Mouse (Mus musculus): ENCODE data around the gene Ap4s1. TPM values are rescaled to one million over a fixed set of nuclear protein-coding genes. Genes with fewer than 3 reads are reported as not detected.
"Not testable (repeated sequence)": the region's sequence is repeated elsewhere in the genome, so short reads cannot be mapped to it uniquely, and the experiment has no call there.

Ap4s1 gene
- polyA plus RNA-seq, 1 experiment: 3.2 TPM

DNA sequence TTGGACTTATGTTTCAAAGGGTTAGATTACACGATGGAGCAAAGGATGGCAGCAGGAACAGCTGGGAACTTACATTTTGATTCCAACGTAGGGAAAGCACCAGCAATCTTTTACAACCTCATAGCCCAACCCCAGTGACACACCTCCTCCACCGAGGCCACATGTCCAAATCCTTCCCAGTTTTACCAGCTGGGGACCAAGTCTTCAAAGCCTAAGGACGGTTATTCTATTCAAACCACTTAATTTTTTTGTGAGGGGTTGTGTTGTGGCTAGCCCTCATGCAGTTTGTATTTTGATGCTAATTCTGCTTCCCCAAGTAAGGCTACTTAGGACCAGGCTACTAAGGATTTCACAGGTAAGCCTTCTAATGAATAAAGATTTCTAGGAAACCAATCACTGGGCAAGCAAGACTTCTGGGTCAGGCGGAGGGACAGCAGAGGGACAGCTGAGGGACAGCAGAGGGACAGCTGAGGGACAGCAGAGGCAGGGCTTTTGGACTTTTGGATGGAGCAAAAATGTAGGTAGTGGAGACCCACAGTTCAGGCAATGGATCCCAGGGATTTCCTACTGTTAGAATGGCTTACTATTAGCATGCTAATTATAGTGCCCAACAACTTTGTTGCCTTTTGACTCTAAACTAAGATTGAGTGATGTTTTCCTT lies 19.5 kb upstream of the Ap4s1 start:
- WGBS: 31% methylated on average over 5 of the region's 5 CpGs
- no peak for TF ChIP-seq POLR2A (IDR thresholded peaks at IDR 0.05; ENCODE audit: low read depth, low read length)
- no peaks in the 10 kb centered on the region for H3K36me3 ChIP-seq (ENCODE audit: control insufficient read depth, insufficient read depth, low read length)
- H3K4me1 ChIP-seq (ENCODE audit: control insufficient read depth, insufficient read depth, insufficient read length, low read length): peaks cover 2% of the 10 kb centered on the region; the same call in 1 of the 2 replicates
- H3K4me3 ChIP-seq (ENCODE audit: low read depth, low read length): no peak overlapping the region
- H3K27me3 ChIP-seq (ENCODE audit: control insufficient read depth, insufficient read depth, low read length): no peaks in the 10 kb centered on the region
- H3K27ac ChIP-seq (ENCODE audit: insufficient read depth, low read depth, low read length): no peak overlapping the region

DNA sequence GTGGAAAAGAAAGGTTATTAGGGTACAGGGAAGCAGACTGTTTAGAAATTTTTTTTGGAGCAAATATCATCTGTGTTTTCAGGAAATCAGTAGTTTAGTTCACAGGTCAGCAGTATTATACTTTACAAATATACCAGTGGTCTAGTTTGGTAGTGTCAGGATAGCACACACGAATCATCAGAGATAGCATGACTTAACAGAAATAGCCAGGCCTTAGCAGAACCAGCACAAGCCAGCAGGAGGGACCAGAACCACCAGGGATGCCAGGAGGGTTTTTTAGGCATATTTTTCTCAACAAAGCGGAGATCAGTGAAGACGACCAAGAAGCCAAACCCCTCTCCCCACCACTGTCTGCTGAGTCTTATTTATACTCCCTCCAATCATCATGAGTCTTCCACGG lies 17.6 kb upstream of the Ap4s1 start:
- no peaks in the 10 kb centered on the region for H3K27me3 ChIP-seq (ENCODE audit: control insufficient read depth, insufficient read depth, low read length)
- H3K36me3 ChIP-seq (ENCODE audit: control insufficient read depth, insufficient read depth, low read length): no peaks in the 10 kb centered on the region
- H3K4me1 ChIP-seq (ENCODE audit: control insufficient read depth, insufficient read depth, insufficient read length, low read length): no peaks in the 10 kb centered on the region; the same call in 1 of the 2 replicates
- H3K4me3 ChIP-seq (ENCODE audit: low read depth, low read length): no peak overlapping the region
- TF ChIP-seq CTCF (IDR thresholded peaks at IDR 0.05; ENCODE audit: extremely low read depth, insufficient read length, insufficient replicate concordance, low read depth, low read length) (no peak), POLR2A (IDR thresholded peaks at IDR 0.05; ENCODE audit: low read depth, low read length) (no peak)
- no peak overlapping the region for H3K27ac ChIP-seq (ENCODE audit: insufficient read depth, low read depth, low read length)
- 57% methylated on average over 4 of the region's 4 CpGs for WGBS

DNA sequence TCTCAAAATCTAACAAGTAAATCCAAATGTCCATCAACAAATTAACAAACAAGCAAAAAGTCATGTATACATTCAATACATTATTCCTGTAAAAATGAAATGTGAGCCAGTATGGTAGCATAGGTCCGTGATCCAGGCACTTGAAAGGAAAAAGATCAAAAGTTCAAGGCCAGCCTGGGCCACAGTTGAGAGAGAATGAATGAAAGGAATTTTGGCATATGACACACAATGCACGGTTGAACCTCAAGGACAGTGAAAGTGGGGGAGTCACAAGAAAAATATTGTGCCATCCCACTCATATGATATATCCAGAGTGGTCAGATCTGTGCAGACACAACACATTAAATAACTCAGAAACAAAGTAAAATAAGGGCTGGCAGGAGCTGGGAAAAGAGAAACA lies 14.4 kb upstream of the Ap4s1 start:
- 46% methylated on average over 2 of the region's 2 CpGs for WGBS
- TF ChIP-seq CTCF (IDR thresholded peaks at IDR 0.05; ENCODE audit: extremely low read depth, insufficient read length, insufficient replicate concordance, low read depth, low read length) (no peak), POLR2A (IDR thresholded peaks at IDR 0.05; ENCODE audit: low read depth, low read length) (no peak)
- peaks cover 5% of the 10 kb centered on the region; the same call in 1 of the 2 replicates for H3K4me1 ChIP-seq (ENCODE audit: control insufficient read depth, insufficient read depth, insufficient read length, low read length)
- no peaks in the 10 kb centered on the region for H3K27me3 ChIP-seq (ENCODE audit: control insufficient read depth, insufficient read depth, low read length)
- no peak overlapping the region for H3K4me3 ChIP-seq (ENCODE audit: low read depth, low read length)
- H3K36me3 ChIP-seq (ENCODE audit: control insufficient read depth, insufficient read depth, low read length): no peaks in the 10 kb centered on the region
- no peak overlapping the region for H3K27ac ChIP-seq (ENCODE audit: insufficient read depth, low read depth, low read length)

DNA sequence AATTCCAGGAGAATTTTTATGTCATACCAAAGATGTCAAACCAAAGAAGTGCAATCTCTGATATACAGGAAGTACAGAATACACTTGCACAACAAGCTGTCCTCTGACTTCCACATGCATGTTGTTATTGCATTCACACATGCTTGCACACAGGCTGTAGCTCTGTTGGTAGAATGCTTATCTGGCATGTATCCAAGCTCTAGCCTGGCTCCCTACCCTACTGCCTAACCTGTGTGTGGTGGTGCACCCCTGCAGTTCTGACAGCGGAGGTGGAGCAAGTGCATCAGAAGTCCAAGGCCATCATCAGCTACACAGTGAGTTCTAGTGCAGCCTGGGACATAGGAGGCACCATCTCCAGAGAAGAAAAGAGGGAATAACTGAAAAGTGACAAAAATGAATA lies 12.0 kb upstream of the Ap4s1 start:
- Histone ChIP-seq H3K27ac (ENCODE audit: insufficient read depth, low read depth, low read length) (no peak overlapping the region), H3K4me3 (ENCODE audit: low read depth, low read length) (no peak overlapping the region), H3K27me3 (ENCODE audit: control insufficient read depth, insufficient read depth, low read length) (no peaks in the 10 kb centered on the region), H3K4me1 (ENCODE audit: control insufficient read depth, insufficient read depth, insufficient read length, low read length) (peaks cover 5% of the 10 kb centered on the region; the same call in 1 of the 2 replicates), H3K36me3 (ENCODE audit: control insufficient read depth, insufficient read depth, low read length) (no peaks in the 10 kb centered on the region)
- 65% methylated on average over 1 of the region's 1 CpGs for WGBS
- TF ChIP-seq POLR2A (IDR thresholded peaks at IDR 0.05; ENCODE audit: low read depth, low read length): no peak
- TF ChIP-seq CTCF (IDR thresholded peaks at IDR 0.05; ENCODE audit: extremely low read depth, insufficient read length, insufficient replicate concordance, low read depth, low read length): no peak

DNA sequence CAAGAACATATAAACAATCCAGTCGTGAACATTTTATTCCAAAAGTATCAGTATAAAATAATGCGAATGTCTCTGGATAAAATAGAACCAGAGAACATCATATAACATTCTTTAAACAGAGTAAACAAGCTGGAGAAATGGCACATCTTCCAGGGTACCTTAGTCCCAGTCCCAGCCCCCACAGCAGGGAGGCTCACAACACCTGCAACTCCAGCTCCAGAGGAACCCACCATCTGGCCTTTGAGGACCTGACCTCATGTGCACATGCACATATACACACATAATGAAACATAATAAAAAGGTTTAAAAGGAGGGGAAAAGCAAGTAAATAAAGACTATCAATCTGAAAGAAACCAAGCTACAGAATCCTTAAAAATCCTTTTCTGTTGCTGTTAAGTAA lies 2.3 kb upstream of the Ap4s1 start:
- Histone ChIP-seq H3K36me3 (ENCODE audit: control insufficient read depth, insufficient read depth, low read length) (no peaks in the 10 kb centered on the region), H3K27me3 (ENCODE audit: control insufficient read depth, insufficient read depth, low read length) (no peaks in the 10 kb centered on the region), H3K4me1 (ENCODE audit: control insufficient read depth, insufficient read depth, insufficient read length, low read length) (peaks cover 2% of the 10 kb centered on the region; the same call in 1 of the 2 replicates), H3K4me3 (ENCODE audit: low read depth, low read length) (no peak overlapping the region), H3K27ac (ENCODE audit: insufficient read depth, low read depth, low read length) (no peak overlapping the region)
- 71% methylated on average over 2 of the region's 2 CpGs for WGBS
- TF ChIP-seq POLR2A (IDR thresholded peaks at IDR 0.05; ENCODE audit: low read depth, low read length) (no peak), CTCF (IDR thresholded peaks at IDR 0.05; ENCODE audit: extremely low read depth, insufficient read length, insufficient replicate concordance, low read depth, low read length) (no peak)

DNA sequence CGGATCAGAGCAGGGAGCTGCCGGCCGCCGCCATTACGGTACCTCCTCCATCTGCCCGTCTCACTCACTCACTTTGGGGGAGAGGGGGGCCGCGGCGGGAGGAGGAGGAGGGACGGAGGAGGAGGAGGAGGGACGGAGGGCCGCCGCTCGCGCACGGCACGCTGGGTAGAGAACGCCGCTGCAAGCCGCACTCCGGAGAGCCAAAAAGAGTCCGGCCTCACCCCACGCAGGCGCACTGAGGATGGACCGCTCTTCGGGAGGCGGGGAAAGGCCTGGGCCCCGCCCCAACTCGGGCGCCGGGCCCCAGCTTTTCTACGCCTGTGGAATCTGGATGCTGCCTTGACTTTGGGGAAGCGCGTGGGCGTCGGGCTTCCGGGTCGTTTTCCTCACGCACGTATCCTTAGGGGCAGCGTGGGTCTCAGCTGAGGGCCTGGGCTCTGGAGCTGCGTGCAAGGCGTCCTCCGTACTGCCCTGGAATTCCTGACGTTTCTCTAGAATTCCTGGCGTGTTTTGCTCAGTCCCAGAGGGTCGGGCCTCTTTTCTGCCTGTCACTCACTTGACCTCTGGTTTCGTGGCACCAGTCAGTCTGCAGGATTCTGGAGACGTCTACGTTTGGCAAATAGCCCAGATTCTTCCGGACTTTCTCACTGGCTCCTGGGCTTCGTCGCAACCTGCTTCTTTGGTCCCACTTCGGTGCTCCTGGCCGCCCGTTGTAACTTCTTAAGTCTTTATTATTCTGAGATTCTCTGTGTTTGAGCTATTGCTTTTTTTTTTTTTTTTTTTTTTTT lies 1.2 kb downstream of the Ap4s1 start, which contains the start of gene Strn3:
Strn3 (minus strand) TSS at position 53 of the 788 bp plus-strand sequence.
- Histone ChIP-seq H3K4me3 (ENCODE audit: low read depth, low read length) (peak within 1 kb of the TSS; percentile 83), H3K27ac (ENCODE audit: insufficient read depth, low read depth, low read length) (peak within 1 kb of the TSS; percentile 99), H3K4me1 (ENCODE audit: control insufficient read depth, insufficient read depth, insufficient read length, low read length) (peaks cover 8% of the 10 kb centered on the region; the same call in 1 of the 2 replicates), H3K27me3 (ENCODE audit: control insufficient read depth, insufficient read depth, low read length) (no peaks in the 10 kb centered on the region), H3K36me3 (ENCODE audit: control insufficient read depth, insufficient read depth, low read length) (no peaks in the 10 kb centered on the region)
- TF ChIP-seq POLR2A (IDR thresholded peaks at IDR 0.05; ENCODE audit: low read depth, low read length) (peak; percentile 64), CTCF (IDR thresholded peaks at IDR 0.05; ENCODE audit: extremely low read depth, insufficient read length, insufficient replicate concordance, low read depth, low read length) (no peak)
- WGBS: under 1% methylated on average over 56 of the region's 56 CpGs

DNA sequence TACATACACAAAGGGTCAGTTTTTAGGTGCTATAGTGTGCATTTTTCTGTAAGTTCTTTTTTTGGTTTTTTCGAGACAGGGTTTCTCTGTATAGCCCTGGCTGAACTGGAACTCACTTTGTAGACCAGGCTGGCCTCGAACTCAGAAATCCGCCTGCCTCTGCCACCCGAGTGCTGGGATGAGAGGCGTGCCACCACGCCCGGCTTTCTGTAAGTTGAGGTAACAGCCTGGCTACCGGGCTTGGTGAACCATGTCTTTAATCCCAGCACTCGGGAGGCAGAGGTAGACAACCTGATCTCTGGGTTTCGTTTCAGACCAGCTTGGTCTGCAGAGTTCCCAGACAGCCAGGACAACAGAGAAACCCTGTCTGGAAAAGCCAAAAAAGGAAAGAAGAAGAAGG lies 2.0 kb downstream of the Ap4s1 start:
- not testable (repeated sequence) for H3K36me3 ChIP-seq (ENCODE audit: control insufficient read depth, insufficient read depth, low read length); H3K4me3 ChIP-seq (ENCODE audit: low read depth, low read length); H3K27ac ChIP-seq (ENCODE audit: insufficient read depth, low read depth, low read length); H3K4me1 ChIP-seq (ENCODE audit: control insufficient read depth, insufficient read depth, insufficient read length, low read length); H3K27me3 ChIP-seq (ENCODE audit: control insufficient read depth, insufficient read depth, low read length)
- 58% methylated on average over 10 of the region's 10 CpGs for whole genome bisulfite sequencing

Data from small intestine, adult 2 months (tissue).